Mouse (Mus musculus) lung, embryonic 16.5 days (tissue): ENCODE measurements around the gene Nop14. TPM values are rescaled to one million over a fixed set of nuclear protein-coding genes. Genes with fewer than 3 reads are reported as not detected.
A peak's percentile ranks its signal among the peaks of the same experiment; 100 is the strongest.

Experiments
- ATAC-seq: fragments of 200-750 bp; cut with Nextera tagmentation; 2 replicates; pipeline ENCODE4 v1.8.0; 2017; ENCODE audit warnings: low read depth, mild to moderate bottlenecking, moderate library complexity
- H3K27ac ChIP-seq: fragments of 300-500 bp; sonication (generic); 2 replicates; pipeline ENCODE4 v1.5.1; 2014; ENCODE audit warnings: mild to moderate bottlenecking, control low read depth, low read length
- H3K27me3 ChIP-seq: fragments of 300-500 bp; sonication (generic); 2 replicates; pipeline ENCODE4 v1.6.1; 2014; ENCODE audit warnings: low read depth, low read length, mixed read lengths; ENCODE audit not compliant: control insufficient read depth, insufficient read depth
- H3K36me3 ChIP-seq: fragments of 300-500 bp; sonication (generic); 2 replicates; pipeline ENCODE4 v1.6.1; 2014; ENCODE audit warnings: low read length; ENCODE audit not compliant: control insufficient read depth, insufficient read depth
- H3K4me1 ChIP-seq: fragments of 300-500 bp; sonication (generic); replicated peaks from 2 replicates; pipeline ENCODE4 v1.6.1; 2014; ENCODE audit warnings: low read length, mixed read lengths; ENCODE audit not compliant: control insufficient read depth, insufficient read depth
- H3K4me2 ChIP-seq: fragments of 300-500 bp; sonication (generic); 2 replicates; pipeline ENCODE4 v1.6.1; 2014; ENCODE audit warnings: low read depth, low read length, control low read depth
- H3K4me3 ChIP-seq: fragments of 300-500 bp; sonication (generic); 2 replicates; pipeline ENCODE4 v1.5.1; 2014; ENCODE audit warnings: mild to moderate bottlenecking, low read length, control low read depth
- H3K9ac ChIP-seq: fragments of 300-500 bp; sonication (generic); 2 replicates; pipeline ENCODE4 v1.6.1; 2014; ENCODE audit warnings: low read length, control low read depth
- H3K9me3 ChIP-seq: fragments of 300-500 bp; sonication (generic); 2 replicates; pipeline ENCODE4 v1.6.1; 2016; ENCODE audit warnings: low read length; ENCODE audit not compliant: control insufficient read depth
- WGBS: fragments of 180-500 bp; shearing (Covaris S2); extraction: QIAGEN DNeasy Blood & Tissue Kit; methylation state at CpG from one replicate; pipeline ENCODE4 v1.1.7; 2014; 5-methylcytosine and 5-hydroxymethylcytosine counted together
- polyA plus RNA-seq: library from polyadenylated mRNA; unstranded; fragments of >200 nt; fragmentation: Nextera tagmentation; extraction: Ambion mirVana; gene quantifications from 2 replicates; pipeline ENCODE4 v1.2.1, GENCODE M21; 2015

Nop14 gene
- polyA plus RNA-seq, 1 experiment from 2014 or later: 21.5 TPM

DNA sequence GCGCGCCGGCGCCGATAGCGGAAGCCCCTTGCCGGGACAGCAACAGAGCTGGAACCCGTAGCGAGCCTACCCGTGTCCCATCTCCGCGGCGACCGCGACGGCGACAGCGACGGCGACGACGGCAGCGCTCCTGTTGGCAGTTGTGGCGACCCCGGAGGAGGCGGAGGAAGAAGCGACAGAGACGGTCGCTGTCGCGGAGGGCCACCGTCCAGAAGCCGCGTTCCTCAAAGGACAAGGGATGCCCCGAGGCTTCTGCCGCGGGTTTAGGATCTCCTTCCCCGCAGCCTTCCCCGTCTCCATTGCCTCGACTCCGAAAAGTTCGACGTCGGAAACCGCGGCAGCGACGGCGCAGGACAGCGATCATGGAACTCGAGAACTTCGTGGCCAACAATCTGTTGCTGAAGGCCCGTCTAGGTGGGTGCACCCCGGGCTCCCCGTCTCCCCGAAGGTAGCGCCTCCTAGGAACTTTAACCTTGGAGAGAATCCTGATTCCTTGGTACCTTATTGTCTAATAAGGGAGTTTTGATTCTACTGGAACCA lies 713 bp upstream of the Nop14 start:
- H3K36me3 ChIP-seq: peaks cover 9% of the 10 kb centered on the region
- WGBS: 0% methylated on average over 57 of the region's 57 CpGs
- no peaks in the 10 kb centered on the region for H3K27me3 ChIP-seq
- peak overlapping the region; percentile 70 for H3K4me2 ChIP-seq
- peak overlapping the region; percentile 75 for H3K9ac ChIP-seq
- H3K9me3 ChIP-seq: no peaks in the 10 kb centered on the region
- H3K4me3 ChIP-seq: peak overlapping the region; percentile 64
- H3K27ac ChIP-seq: peak overlapping the region; percentile 78
- ATAC-seq: no peak
- peaks cover 9% of the 10 kb centered on the region for H3K4me1 ChIP-seq

- WGBS: 84% methylated on average over 8 of the region's 8 CpGs
- H3K4me1 ChIP-seq: peaks cover 9% of the 10 kb centered on the region
- H3K9me3 ChIP-seq: no peaks in the 10 kb centered on the region
- no peak for ATAC-seq
- H3K4me3 ChIP-seq: no peak overlapping the region
- peaks cover 26% of the 10 kb centered on the region for H3K36me3 ChIP-seq
- H3K27me3 ChIP-seq: no peaks in the 10 kb centered on the region
- no peak overlapping the region for H3K9ac ChIP-seq
- H3K27ac ChIP-seq: no peak overlapping the region
- H3K4me2 ChIP-seq: no peak overlapping the region
Observed at GRCm38 (mm10) chr5:34657556-34657955, 2.4 kb downstream of the Nop14 start.

GRCm38 (mm10) chr5:34654881-34655280 lies 5.1 kb downstream of the Nop14 start:
- Histone ChIP-seq H3K27ac (no peak overlapping the region), H3K9me3 (no peaks in the 10 kb centered on the region), H3K27me3 (no peaks in the 10 kb centered on the region), H3K4me3 (no peak overlapping the region), H3K9ac (no peak overlapping the region), H3K4me2 (no peak overlapping the region), H3K4me1 (peaks cover 7% of the 10 kb centered on the region), H3K36me3 (peaks cover 41% of the 10 kb centered on the region)
- 69% methylated on average over 9 of the region's 9 CpGs for WGBS
- no peak for ATAC-seq

- Histone ChIP-seq H3K9ac (no peak overlapping the region), H3K27me3 (no peaks in the 10 kb centered on the region), H3K4me3 (no peak overlapping the region), H3K4me1 (no peaks in the 10 kb centered on the region), H3K27ac (no peak overlapping the region), H3K36me3 (peaks cover 56% of the 10 kb centered on the region), H3K4me2 (no peak overlapping the region), H3K9me3 (no peaks in the 10 kb centered on the region)
- no peak for ATAC-seq
- 90% methylated on average over 5 of the region's 5 CpGs for WGBS
Observed at GRCm38 (mm10) chr5:34652961-34653360, 7.0 kb downstream of the Nop14 start.

- no peak overlapping the region for H3K9ac ChIP-seq
- H3K27ac ChIP-seq: no peak overlapping the region
- no peaks in the 10 kb centered on the region for H3K9me3 ChIP-seq
- H3K36me3 ChIP-seq: peaks cover 62% of the 10 kb centered on the region
- 46% methylated on average over 4 of the region's 4 CpGs for WGBS
- no peaks in the 10 kb centered on the region for H3K4me1 ChIP-seq
- no peaks in the 10 kb centered on the region for H3K27me3 ChIP-seq
- H3K4me3 ChIP-seq: no peak overlapping the region
- H3K4me2 ChIP-seq: no peak overlapping the region
- ATAC-seq: 0 out of 2 replicates have a peak, but pooled peaks have one; percentile 17
Observed at GRCm38 (mm10) chr5:34647581-34647980, 12.4 kb downstream of the Nop14 start.

DNA sequence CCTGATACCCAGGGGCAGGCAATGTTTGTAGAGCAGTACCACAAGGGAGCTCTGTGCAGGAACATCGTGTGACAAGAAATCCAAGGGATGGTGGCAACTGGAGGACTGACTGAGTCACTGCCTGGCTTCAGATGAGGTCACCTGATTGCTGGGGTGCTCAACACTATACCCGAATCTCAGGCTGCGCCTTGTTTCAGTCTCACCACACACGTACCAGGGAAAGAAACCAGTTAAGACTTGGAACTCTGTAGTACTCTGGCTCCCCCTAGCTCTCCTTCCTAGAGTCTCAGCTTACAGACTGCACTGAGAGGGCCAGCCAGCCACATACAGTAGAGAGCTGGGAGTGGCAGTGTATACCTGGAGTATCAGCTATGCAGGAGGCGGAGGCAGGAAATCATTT lies 17.0 kb downstream of the Nop14 start:
- Histone ChIP-seq H3K9me3 (no peaks in the 10 kb centered on the region), H3K27ac (no peak overlapping the region), H3K4me3 (no peak overlapping the region), H3K27me3 (no peaks in the 10 kb centered on the region), H3K4me1 (no peaks in the 10 kb centered on the region), H3K36me3 (peaks cover 52% of the 10 kb centered on the region), H3K9ac (no peak overlapping the region), H3K4me2 (no peak overlapping the region)
- ATAC-seq: peak; percentile 82
- WGBS: 62% methylated on average over 5 of the region's 5 CpGs

- no peak overlapping the region for H3K4me2 ChIP-seq
- H3K9me3 ChIP-seq: no peaks in the 10 kb centered on the region
- H3K27ac ChIP-seq: no peak overlapping the region
- H3K27me3 ChIP-seq: no peaks in the 10 kb centered on the region
- WGBS: 82% methylated on average over 3 of the region's 3 CpGs
- no peak overlapping the region for H3K9ac ChIP-seq
- ATAC-seq: no peak
- peaks cover 7% of the 10 kb centered on the region for H3K4me1 ChIP-seq
- peaks cover 45% of the 10 kb centered on the region for H3K36me3 ChIP-seq
- no peak overlapping the region for H3K4me3 ChIP-seq
Observed at GRCm38 (mm10) chr5:34641991-34642390, 18.0 kb downstream of the Nop14 start.

DNA sequence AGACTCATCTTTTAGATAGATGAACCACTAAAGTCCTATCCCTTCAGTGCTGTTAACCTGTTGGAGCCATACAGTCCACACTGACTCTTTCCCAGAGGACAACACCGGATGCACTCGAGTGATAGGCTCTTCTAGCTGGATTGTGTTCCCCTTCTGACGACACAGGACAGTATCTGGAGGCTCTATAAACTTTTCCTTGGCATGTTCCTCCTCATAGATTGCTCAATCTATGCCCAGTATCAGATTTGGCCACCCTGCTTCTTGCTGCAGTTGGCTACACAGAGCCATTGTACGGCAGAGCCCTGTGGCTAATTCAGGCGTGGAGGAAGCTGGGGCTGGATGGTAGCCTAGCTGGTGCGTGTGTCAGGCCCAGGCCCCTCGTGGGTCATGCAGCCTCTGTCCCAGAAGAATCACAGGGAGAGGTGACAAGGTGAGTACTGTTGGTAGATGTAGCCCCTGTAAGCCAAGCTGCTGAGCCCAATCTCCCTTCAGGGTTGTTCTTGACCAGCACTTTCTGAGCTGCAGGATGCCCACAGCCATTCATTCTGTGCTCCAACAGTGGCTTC lies 22.3 kb downstream of the Nop14 start:
- Histone ChIP-seq H3K4me2 (peak overlapping the region; percentile 94), H3K27ac (peak overlapping the region; percentile 93), H3K36me3 (peaks cover 33% of the 10 kb centered on the region), H3K4me1 (peaks cover 18% of the 10 kb centered on the region), H3K9ac (peak overlapping the region; percentile 80), H3K27me3 (no peaks in the 10 kb centered on the region), H3K4me3 (peak overlapping the region; percentile 76; the same call in 1 of the 2 replicates), H3K9me3 (no peaks in the 10 kb centered on the region)
- 66% methylated on average over 7 of the region's 7 CpGs for WGBS
- no peak for ATAC-seq

GRCm38 (mm10) chr5:34636481-34637287 lies 23.3 kb downstream of the Nop14 start, which contains the start of gene Mfsd10:
Mfsd10 (minus strand) TSS chr5:34637212.
- Histone ChIP-seq H3K4me1 (peaks cover 18% of the 10 kb centered on the region), H3K9ac (peak within 1 kb of the TSS; percentile 80), H3K4me3 (peak within 1 kb of the TSS; percentile 76), H3K27ac (peak within 1 kb of the TSS; percentile 93), H3K4me2 (peak within 1 kb of the TSS; percentile 94), H3K36me3 (peaks cover 35% of the 10 kb centered on the region), H3K9me3 (no peaks in the 10 kb centered on the region), H3K27me3 (no peaks in the 10 kb centered on the region)
- peak; percentile 90 for ATAC-seq
- WGBS: under 1% methylated on average over 48 of the region's 48 CpGs
